Mouse (Mus musculus) retina, postnatal 1 day (tissue): Measurements from ENCODE around the gene Cox7b.
A peak's percentile ranks its signal among the peaks of the same experiment; 100 is the strongest.
"Not testable (repeated sequence)": the region's sequence is repeated elsewhere in the genome, so short reads cannot be mapped to it uniquely, and the experiment has no call there.

Experiments used
- DNase-seq: peaks from one replicate; pipeline ENCODE4 v3.0.0-alpha.2; 2012

Cox7b gene

GRCm38 (mm10) chrX:106015571-106016322 is at the start of gene Cox7b:
Gene Cox7b (plus strand): TSS chrX:106015700.
- peak; percentile 95 for DNase-seq

- DNase-seq = no peak
Observed at GRCm38 (mm10) chrX:106001605-106002004, 13.9 kb upstream of the Cox7b start.

- DNase-seq = no peak
Observed at GRCm38 (mm10) chrX:106010762-106011161, 4.7 kb upstream of the Cox7b start.

- peak; percentile 95 for DNase-seq
Observed at GRCm38 (mm10) chrX:106011465-106012159, 3.9 kb upstream of the Cox7b start, which contains the start of gene Magt1. Gene Magt1 (minus strand): TSS chrX:106011906.

- DNase-seq = no peak
Observed at GRCm38 (mm10) chrX:106012559-106012958, 2.9 kb upstream of the Cox7b start.

GRCm38 (mm10) chrX:106013217-106013616 is 2.3 kb upstream of the Cox7b start:
- DNase-seq = peak; percentile 49

- DNase-seq = not testable (repeated sequence)
Observed at GRCm38 (mm10) chrX:106014741-106015377, 641 bp upstream of the Cox7b start.

- DNase-seq = no peak
Observed at GRCm38 (mm10) chrX:106017102-106017501, 1.6 kb downstream of the Cox7b start.

GRCm38 (mm10) chrX:106017516-106017915 is 2.0 kb downstream of the Cox7b start:
- DNase-seq = no peak

- DNase-seq = peak; percentile 95
Observed at GRCm38 (mm10) chrX:106026418-106027342, 11.2 kb downstream of the Cox7b start, which contains the start of gene Atp7a. Gene Atp7a (plus strand): TSS chrX:106027276.

- no peak for DNase-seq
Observed at GRCm38 (mm10) chrX:106027343-106027674, 11.8 kb downstream of the Cox7b start.

GRCm38 (mm10) chrX:106030176-106030575 is 14.7 kb downstream of the Cox7b start:
- DNase-seq = no peak

- DNase-seq = no peak
Observed at GRCm38 (mm10) chrX:106031124-106031523, 15.6 kb downstream of the Cox7b start.

- DNase-seq = no peak
Observed at GRCm38 (mm10) chrX:106035727-106036126, 20.2 kb downstream of the Cox7b start.

GRCm38 (mm10) chrX:106037185-106037752 is 21.8 kb downstream of the Cox7b start:
- DNase-seq = no peak

GRCm38 (mm10) chrX:106043863-106044617 is 28.5 kb downstream of the Cox7b start:
- no peak for DNase-seq

- no peak for DNase-seq
Observed at GRCm38 (mm10) chrX:106045455-106045854, 30.0 kb downstream of the Cox7b start.

GRCm38 (mm10) chrX:106045928-106046327 is 30.4 kb downstream of the Cox7b start:
- no peak for DNase-seq

GRCm38 (mm10) chrX:106048191-106048590 is 32.7 kb downstream of the Cox7b start:
- no peak for DNase-seq
